Mouse (Mus musculus) adrenal gland, postnatal 36 days (tissue): ENCODE measurements around the gene Pspc1. TPM values are rescaled to one million over a fixed set of nuclear protein-coding genes. Genes with fewer than 3 reads are reported as not detected.

ENCODE experiments used
- DNase-seq, 2 experiments: peaks; one replicate each; pipeline ENCODE4 v3.0.0; 2021; ENCODE audit warnings: mixed read lengths in 1 of 2
- total RNA-seq, 2 experiments: library from RNA; stranded (reverse); gene quantifications; 2 replicates each; pipeline ENCODE4 v1.2.3; 2021

Pspc1 gene
- total RNA-seq, 2 experiments from 2014 or later: 27.4 to 31.8 TPM

DNA sequence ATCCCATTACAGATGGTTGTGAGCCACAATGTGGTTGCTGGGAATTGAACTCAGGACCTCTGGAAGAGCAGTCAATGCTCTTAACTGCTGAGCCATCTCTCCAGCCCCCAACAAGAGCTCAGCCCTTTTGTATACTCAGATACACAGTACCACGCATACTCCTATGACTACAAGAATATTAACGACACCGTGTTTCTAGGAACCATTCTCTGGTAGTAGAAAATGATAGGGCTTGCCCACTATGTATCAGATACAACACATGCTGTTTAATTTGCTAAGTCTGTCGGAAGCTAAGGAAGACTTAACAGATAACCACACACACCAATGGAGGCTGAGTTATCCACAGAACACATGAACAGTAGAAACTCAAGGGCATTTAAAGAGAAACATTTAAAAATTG lies 75.5 kb downstream of the Pspc1 start:
- no peak for DNase-seq

GRCm38 (mm10) chr14:56697836-56698235 lies 80.3 kb downstream of the Pspc1 start:
- DNase-seq: no peak

- no peak for DNase-seq
Observed at GRCm38 (mm10) chr14:56695495-56695894, 82.6 kb downstream of the Pspc1 start.

GRCm38 (mm10) chr14:56689766-56690165 lies 88.3 kb downstream of the Pspc1 start:
- DNase-seq: peak in 1 of 2 experiments; percentile 27

DNA sequence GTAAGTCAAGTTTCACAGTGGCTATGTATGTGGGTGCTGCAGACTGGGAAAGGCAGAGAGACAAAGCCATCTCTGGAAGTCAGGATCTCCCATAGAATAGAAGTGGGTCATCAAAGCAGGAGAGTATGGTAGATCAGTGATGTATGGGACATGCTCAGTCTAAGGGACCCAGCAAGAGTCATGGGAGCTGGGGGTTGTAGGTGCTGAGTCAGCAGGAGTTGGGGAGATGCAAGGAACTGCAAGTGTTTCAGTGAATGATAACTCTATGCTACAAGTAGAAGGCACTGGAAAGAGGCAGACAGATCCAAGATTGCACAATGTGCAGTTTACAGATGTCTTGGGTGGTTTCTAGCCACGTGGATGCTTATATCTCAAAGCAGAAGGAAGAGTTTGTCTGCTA lies 89.0 kb downstream of the Pspc1 start:
- no peak for DNase-seq

DNA sequence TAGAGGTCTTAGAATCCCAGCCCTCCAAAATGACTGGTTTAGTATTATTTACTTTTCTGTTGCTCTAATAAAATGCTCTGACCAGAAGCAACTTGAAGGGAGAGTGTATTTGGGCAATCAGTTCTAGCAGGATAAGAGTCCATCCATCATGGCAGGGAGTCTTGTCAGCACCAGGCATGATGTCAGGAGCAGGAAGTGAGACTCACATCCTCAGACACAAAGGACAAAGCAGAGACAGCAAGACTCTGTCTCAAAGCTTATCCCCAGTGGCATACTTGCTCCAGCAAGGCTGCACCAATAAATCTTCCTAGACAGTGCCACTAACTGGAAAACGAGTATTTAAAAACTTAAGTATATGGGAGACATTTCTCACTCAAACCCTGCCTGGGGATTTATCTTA lies 92.7 kb downstream of the Pspc1 start:
- peak; percentile 8 to 12 for DNase-seq

Other genes starting within 250 kb of the Pspc1 start
- gene Cenpj, start 202.9 kb downstream of the Pspc1 start, total RNA-seq: 1 to 10 TPM; 7.3 to 9.0 TPM
- 10 to 100 TPM; 32.6 to 39.3 TPM for gene Parp4, start 202.7 kb downstream of the Pspc1 start, total RNA-seq
- gene Mphosph8, start 110.1 kb downstream of the Pspc1 start, total RNA-seq: 10 to 100 TPM; 26.5 to 32.3 TPM
- gene Zmym5, start 33.4 kb upstream of the Pspc1 start, total RNA-seq: 10 to 100 TPM; 29.7 to 33.9 TPM
- gene Zmym2, start 108.3 kb upstream of the Pspc1 start, total RNA-seq: 10 to 100 TPM; 54.9 to 55.5 TPM